Mouse (Mus musculus): Measurements from ENCODE around the gene Nlrp9b. TPM values are rescaled to one million over a fixed set of nuclear protein-coding genes. Genes with fewer than 3 reads are reported as not detected.
"Not testable (repeated sequence)": the region's sequence is repeated elsewhere in the genome, so short reads cannot be mapped to it uniquely, and the experiment has no call there.

Gene Nlrp9b
- polyA plus RNA-seq (2012; rRNA removed): not detected in 2 replicates

DNA sequence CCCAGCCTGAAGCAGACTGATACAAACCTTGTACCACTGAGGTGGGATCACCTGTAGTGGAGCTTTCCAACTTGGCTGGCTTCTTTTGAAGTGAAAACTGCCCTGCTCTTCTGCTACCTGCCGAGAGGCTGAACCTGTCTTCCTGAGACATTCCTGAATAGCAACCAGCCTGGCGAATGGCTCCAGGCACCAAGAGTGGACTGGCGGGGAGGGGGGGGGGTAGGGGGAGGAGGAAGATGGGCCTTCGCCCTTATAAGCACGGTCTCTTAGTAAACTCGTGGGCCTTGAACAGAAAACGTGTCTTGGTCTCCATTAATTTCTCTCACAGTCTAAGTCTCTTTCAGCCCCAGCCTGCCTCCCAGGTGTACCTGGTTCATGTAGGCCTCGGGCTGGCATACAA is at the start of gene Nlrp9b:
TSS of gene Nlrp9b (plus strand) at position 301 of the 400 bp plus-strand sequence.
- WGBS: 69% methylated on average over 8 of the region's 8 CpGs
- not testable (repeated sequence) for H3K27me3 ChIP-seq (ENCODE audit: control insufficient read depth, insufficient read depth, low read length); H3K4me1 ChIP-seq (ENCODE audit: control insufficient read depth, insufficient read depth, low read length); DNase-seq; H3K4me3 ChIP-seq (replicated peaks; ENCODE audit: insufficient read depth, low read depth, low read length); H3K27ac ChIP-seq (ENCODE audit: insufficient read depth, low read length)

DNA sequence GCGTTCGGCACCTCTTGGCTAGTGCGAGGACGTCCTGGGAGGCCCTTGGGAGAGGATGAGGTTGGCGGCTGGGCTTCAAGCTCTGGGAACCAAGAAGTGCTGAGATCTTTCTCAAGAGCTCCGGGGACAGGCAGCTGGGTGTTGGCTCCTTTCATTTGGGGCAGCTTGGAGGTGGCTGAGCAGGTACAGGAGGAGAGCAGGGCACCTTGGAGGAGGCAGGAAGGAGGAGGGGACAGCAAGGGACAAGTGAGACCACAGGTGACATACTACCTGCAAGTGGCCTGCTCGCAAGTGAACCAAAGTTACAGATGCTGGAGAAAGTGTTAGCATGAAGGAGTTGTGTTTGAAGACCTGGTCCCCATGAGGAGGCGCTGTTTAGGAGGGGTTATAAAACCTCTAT is 46.6 kb upstream of the Nlrp9b start:
- no peak for DNase-seq
- Histone ChIP-seq H3K4me3 (replicated peaks; ENCODE audit: insufficient read depth, low read depth, low read length) (no peak overlapping the region), H3K27ac (ENCODE audit: insufficient read depth, low read length) (no peak overlapping the region), H3K27me3 (ENCODE audit: control insufficient read depth, insufficient read depth, low read length) (no peaks in the 10 kb centered on the region), H3K4me1 (ENCODE audit: control insufficient read depth, insufficient read depth, low read length) (no peaks in the 10 kb centered on the region; the same call in 1 of the 2 replicates)
- 87% methylated on average over 8 of the region's 8 CpGs for WGBS
- TF ChIP-seq CTCF (IDR thresholded peaks at IDR 0.05; ENCODE audit: borderline replicate concordance, insufficient read depth, low read depth, low read length) (no peak), POLR2A (IDR thresholded peaks at IDR 0.05; ENCODE audit: borderline replicate concordance, insufficient read depth, low read length) (no peak)

- H3K4me3 ChIP-seq (replicated peaks; ENCODE audit: insufficient read depth, low read depth, low read length): no peak overlapping the region
- H3K27me3 ChIP-seq (ENCODE audit: control insufficient read depth, insufficient read depth, low read length): no peaks in the 10 kb centered on the region
- no peak for TF ChIP-seq POLR2A (IDR thresholded peaks at IDR 0.05; ENCODE audit: borderline replicate concordance, insufficient read depth, low read length)
- no peak for TF ChIP-seq CTCF (IDR thresholded peaks at IDR 0.05; ENCODE audit: borderline replicate concordance, insufficient read depth, low read depth, low read length)
- no peak overlapping the region for H3K27ac ChIP-seq (ENCODE audit: insufficient read depth, low read length)
- 86% methylated on average over 5 of the region's 5 CpGs for WGBS
- H3K4me1 ChIP-seq (ENCODE audit: control insufficient read depth, insufficient read depth, low read length): no peaks in the 10 kb centered on the region
- no peak for DNase-seq
Observed at GRCm38 (mm10) chr7:19945201-19945600, 46.1 kb upstream of the Nlrp9b start.

DNA sequence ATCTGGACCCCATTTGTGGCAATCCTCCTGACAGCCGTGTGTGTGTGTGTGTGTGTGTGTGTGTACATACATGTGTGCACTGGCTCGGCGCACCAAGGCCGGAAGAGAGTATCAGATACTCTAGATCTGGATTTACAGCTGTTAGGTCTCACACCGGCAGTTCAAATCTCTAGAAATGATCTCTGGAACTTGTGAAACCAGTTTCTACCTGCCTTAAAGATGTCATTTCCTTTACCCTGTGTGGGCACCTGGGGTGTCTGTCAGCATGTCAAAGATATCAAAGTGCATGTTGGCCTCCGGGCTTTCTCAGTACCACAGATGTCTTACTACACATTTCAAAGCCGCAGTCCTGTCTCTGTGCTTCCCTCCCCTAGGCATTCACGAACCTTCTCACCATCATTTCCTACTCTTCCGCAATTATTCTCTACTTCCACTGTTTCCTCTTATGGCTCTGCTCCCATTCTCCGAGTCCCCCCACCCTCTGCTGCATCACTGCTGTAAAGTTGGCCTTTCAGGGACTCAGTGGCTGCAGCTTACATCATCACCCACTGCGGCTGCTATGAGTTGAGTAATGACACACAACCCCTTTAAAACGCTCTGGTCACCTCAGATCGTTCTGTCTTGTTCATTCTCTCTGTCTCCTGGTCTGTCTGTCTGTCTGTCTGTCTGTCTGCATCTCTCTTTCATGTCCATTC is 45.3 kb upstream of the Nlrp9b start:
- 84% methylated on average over 13 of the region's 13 CpGs for WGBS
- no peak overlapping the region for H3K4me3 ChIP-seq (replicated peaks; ENCODE audit: insufficient read depth, low read depth, low read length)
- DNase-seq: no peak

DNA sequence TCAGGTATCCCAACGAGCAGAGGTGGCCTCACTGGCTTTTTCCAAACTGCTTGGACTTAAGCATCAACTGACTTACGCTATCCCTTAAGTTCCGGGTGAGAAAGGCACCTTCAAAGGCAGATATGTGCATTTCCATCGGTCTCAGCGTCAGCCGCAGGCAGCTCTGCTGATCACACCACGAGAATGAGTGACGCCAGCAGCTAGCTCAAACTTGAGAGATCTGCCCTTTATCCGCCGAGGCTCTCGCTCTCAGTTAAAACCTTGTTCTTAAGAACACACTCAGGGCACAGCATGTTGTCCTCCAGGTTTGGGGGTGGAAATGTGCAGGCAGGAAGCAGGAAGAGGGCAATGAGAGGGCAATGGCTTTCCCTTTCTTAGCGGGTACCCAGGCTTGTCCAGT is 42.3 kb upstream of the Nlrp9b start:
- no peak for DNase-seq
- H3K27me3 ChIP-seq (ENCODE audit: control insufficient read depth, insufficient read depth, low read length): no peaks in the 10 kb centered on the region
- no peak for TF ChIP-seq CTCF (IDR thresholded peaks at IDR 0.05; ENCODE audit: borderline replicate concordance, insufficient read depth, low read depth, low read length)
- TF ChIP-seq POLR2A (IDR thresholded peaks at IDR 0.05; ENCODE audit: borderline replicate concordance, insufficient read depth, low read length): no peak
- WGBS: 82% methylated on average over 12 of the region's 12 CpGs
- H3K4me1 ChIP-seq (ENCODE audit: control insufficient read depth, insufficient read depth, low read length): no peaks in the 10 kb centered on the region
- no peak overlapping the region for H3K4me3 ChIP-seq (replicated peaks; ENCODE audit: insufficient read depth, low read depth, low read length)
- H3K27ac ChIP-seq (ENCODE audit: insufficient read depth, low read length): no peak overlapping the region

More for the DNA sequence above, 45.3 kb upstream of the Nlrp9b start:
- Histone ChIP-seq H3K27me3 (ENCODE audit: control insufficient read depth, insufficient read depth, low read length) (no peaks in the 10 kb centered on the region), H3K27ac (ENCODE audit: insufficient read depth, low read length) (no peak overlapping the region), H3K4me1 (ENCODE audit: control insufficient read depth, insufficient read depth, low read length) (no peaks in the 10 kb centered on the region)
- TF ChIP-seq CTCF (IDR thresholded peaks at IDR 0.05; ENCODE audit: borderline replicate concordance, insufficient read depth, low read depth, low read length) (no peak), POLR2A (IDR thresholded peaks at IDR 0.05; ENCODE audit: borderline replicate concordance, insufficient read depth, low read length) (no peak)

- H3K27me3 ChIP-seq (ENCODE audit: control insufficient read depth, insufficient read depth, low read length): no peaks in the 10 kb centered on the region
- 70% methylated on average over 10 of the region's 10 CpGs for whole genome bisulfite sequencing
- H3K4me1 ChIP-seq (ENCODE audit: control insufficient read depth, insufficient read depth, low read length): no peaks in the 10 kb centered on the region
- TF ChIP-seq POLR2A (IDR thresholded peaks at IDR 0.05; ENCODE audit: borderline replicate concordance, insufficient read depth, low read length) (no peak), CTCF (IDR thresholded peaks at IDR 0.05; ENCODE audit: borderline replicate concordance, insufficient read depth, low read depth, low read length) (no peak)
- no peak overlapping the region for H3K4me3 ChIP-seq (replicated peaks; ENCODE audit: insufficient read depth, low read depth, low read length)
- H3K27ac ChIP-seq (ENCODE audit: insufficient read depth, low read length): no peak overlapping the region
- no peak for DNase-seq
Observed at GRCm38 (mm10) chr7:19949996-19950395, 41.3 kb upstream of the Nlrp9b start.

- no peak for DNase-seq
- no peaks in the 10 kb centered on the region for H3K4me1 ChIP-seq (ENCODE audit: control insufficient read depth, insufficient read depth, low read length)
- no peak within 1 kb of the TSS for H3K27ac ChIP-seq (ENCODE audit: insufficient read depth, low read length)
- H3K27me3 ChIP-seq (ENCODE audit: control insufficient read depth, insufficient read depth, low read length): no peaks in the 10 kb centered on the region
- TF ChIP-seq POLR2A (IDR thresholded peaks at IDR 0.05; ENCODE audit: borderline replicate concordance, insufficient read depth, low read length) (no peak), CTCF (IDR thresholded peaks at IDR 0.05; ENCODE audit: borderline replicate concordance, insufficient read depth, low read depth, low read length) (no peak)
- H3K4me3 ChIP-seq (replicated peaks; ENCODE audit: insufficient read depth, low read depth, low read length): no peak within 1 kb of the TSS
- WGBS: 48% methylated on average over 9 of the region's 9 CpGs
Observed at GRCm38 (mm10) chr7:19950589-19950988, 40.7 kb upstream of the Nlrp9b start, which contains the start of gene Igsf23. TSS of gene Igsf23 (minus strand) at chr7:19950756.

DNA sequence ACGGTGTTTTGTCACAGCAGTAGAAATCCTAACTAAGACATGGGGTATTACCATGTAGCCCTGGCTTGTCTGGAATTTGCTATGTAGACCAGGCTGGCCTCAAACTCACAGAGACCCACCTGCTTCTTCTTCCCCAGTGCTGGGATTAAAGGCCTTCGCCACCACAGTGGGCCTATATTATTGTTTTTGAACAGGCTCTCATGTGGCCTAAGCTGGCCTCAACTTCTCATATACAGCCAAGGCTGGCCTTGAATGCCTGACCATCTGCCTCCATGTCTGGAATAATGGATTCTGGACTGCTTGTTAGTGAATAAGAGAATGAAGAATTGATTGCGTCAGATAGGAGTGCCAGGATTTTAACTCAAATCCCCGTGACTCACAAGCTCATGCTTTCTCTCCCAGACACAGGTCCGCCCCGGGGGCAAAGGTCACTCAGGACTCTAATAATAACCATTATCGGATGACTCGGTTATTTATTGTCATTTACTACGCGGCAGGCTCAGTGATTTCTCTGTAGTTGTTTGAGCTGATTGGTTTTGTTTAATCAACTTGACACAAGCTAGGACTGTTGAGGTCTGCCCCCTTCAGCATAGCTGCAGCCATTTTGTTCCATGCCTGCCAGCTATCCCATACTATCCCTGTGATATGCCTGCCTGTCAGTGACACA is 38.8 kb upstream of the Nlrp9b start:
- Histone ChIP-seq H3K4me3 (replicated peaks; ENCODE audit: insufficient read depth, low read depth, low read length) (no peak overlapping the region), H3K4me1 (ENCODE audit: control insufficient read depth, insufficient read depth, low read length) (no peaks in the 10 kb centered on the region), H3K27ac (ENCODE audit: insufficient read depth, low read length) (no peak overlapping the region), H3K27me3 (ENCODE audit: control insufficient read depth, insufficient read depth, low read length) (no peaks in the 10 kb centered on the region)
- no peak for DNase-seq
- WGBS: 68% methylated on average over 10 of the region's 10 CpGs
- TF ChIP-seq CTCF (IDR thresholded peaks at IDR 0.05; ENCODE audit: borderline replicate concordance, insufficient read depth, low read depth, low read length) (no peak), POLR2A (IDR thresholded peaks at IDR 0.05; ENCODE audit: borderline replicate concordance, insufficient read depth, low read length) (no peak)
